Mouse (Mus musculus) brain, embryonic 14.5 days (tissue): ENCODE measurements around the gene Kazn.

Experiments used
- CTCF ChIP-seq: fragments of 200-500 bp; IDR thresholded peaks from 2 replicates; pipeline ENCODE4 v1.5.1; 2012; ENCODE audit warnings: inconsistent platforms, mild to moderate bottlenecking, moderate library complexity, borderline replicate concordance; ENCODE audit not compliant: insufficient read depth, insufficient read length; ENCODE audit errors: extremely low read depth
- POLR2A ChIP-seq: fragments of 200-500 bp; IDR thresholded peaks from 2 replicates; pipeline ENCODE4 v1.6.1; 2012; ENCODE audit warnings: mild to moderate bottlenecking, inconsistent platforms, borderline replicate concordance; ENCODE audit not compliant: poor library complexity, insufficient read depth, insufficient read length, severe bottlenecking; ENCODE audit errors: extremely low read depth

GRCm38 (mm10) chr4:142068899-142069812 lies 170.0 kb downstream of the Kazn start:
- no peak for TF ChIP-seq CTCF
- no peak for TF ChIP-seq POLR2A
